Mouse (Mus musculus): Measurements from ENCODE around the gene Sap30. TPM values are rescaled to one million over a fixed set of nuclear protein-coding genes. Genes with fewer than 3 reads are reported as not detected.
A peak's percentile ranks its signal among the peaks of the same experiment; 100 is the strongest.

Sap30 gene
- polyA plus RNA-seq, 1 experiment from 2014 or later = 131 TPM

DNA sequence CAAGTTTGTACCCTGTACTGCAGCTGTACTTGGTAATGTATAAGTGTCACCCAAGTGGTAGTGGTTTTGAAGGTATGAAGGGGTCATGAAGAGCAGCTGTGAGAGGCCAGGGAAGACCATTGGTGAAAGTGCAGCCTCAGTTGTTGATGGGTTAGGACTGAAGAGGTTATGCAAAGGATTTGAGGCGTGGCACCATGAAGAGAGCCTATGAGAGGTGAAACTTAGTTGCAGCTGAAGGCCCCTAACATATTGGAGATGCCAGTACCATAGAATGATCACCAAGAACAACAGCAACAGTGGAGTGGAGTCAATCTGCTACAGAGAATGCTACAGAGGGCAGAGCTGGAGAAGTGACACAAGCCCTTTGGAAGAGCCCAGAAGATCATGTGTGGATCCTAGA is 1.7 kb upstream of the Sap30 start:
- Histone ChIP-seq H3K27me3 (no peaks in the 10 kb centered on the region), H3K36me3 (replicated peaks) (no peaks in the 10 kb centered on the region), H3K4me2 (no peak overlapping the region), H3K4me3 (replicated peaks) (no peak overlapping the region), H3K9me3 (no peaks in the 10 kb centered on the region), H3K4me1 (peaks cover 11% of the 10 kb centered on the region), H3K27ac (no peak overlapping the region), H3K9ac (no peak overlapping the region)
- 96% methylated on average over 1 of the region's 1 CpGs for WGBS
- ATAC-seq (ENCODE audit: low FRiP score) = no peak

DNA sequence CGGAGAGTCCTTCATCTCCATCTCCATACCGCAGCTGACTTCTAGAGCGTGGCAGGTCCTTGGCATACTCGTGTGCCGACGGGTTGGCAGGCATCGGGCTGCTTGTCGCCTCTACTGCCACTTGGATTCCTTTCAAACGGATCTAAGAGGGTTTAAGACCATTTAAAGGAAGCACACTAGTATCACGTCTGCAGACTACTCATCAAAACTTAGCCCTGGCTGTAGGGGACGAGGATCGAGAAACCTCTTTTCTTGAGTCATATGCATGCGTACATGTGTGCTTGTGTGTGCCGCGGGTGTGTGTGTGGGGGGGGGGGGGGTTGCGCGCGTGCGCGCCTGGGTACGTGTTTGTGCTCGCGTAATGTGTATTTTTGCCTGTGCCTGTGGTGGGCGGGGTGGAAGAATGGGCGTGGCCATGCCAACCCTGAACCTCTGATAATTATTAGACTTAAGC is 679 bp upstream of the Sap30 start:
- Histone ChIP-seq H3K4me3 (replicated peaks) (peak overlapping the region; percentile 98), H3K27me3 (no peaks in the 10 kb centered on the region), H3K4me2 (peak overlapping the region; percentile 71), H3K36me3 (replicated peaks) (peaks cover 4% of the 10 kb centered on the region), H3K27ac (peak overlapping the region; percentile 99), H3K4me1 (peaks cover 11% of the 10 kb centered on the region), H3K9me3 (no peaks in the 10 kb centered on the region), H3K9ac (peak overlapping the region; percentile 91)
- peak; percentile 50 for ATAC-seq (ENCODE audit: low FRiP score)
- WGBS = under 1% methylated on average over 24 of the region's 25 CpGs

DNA sequence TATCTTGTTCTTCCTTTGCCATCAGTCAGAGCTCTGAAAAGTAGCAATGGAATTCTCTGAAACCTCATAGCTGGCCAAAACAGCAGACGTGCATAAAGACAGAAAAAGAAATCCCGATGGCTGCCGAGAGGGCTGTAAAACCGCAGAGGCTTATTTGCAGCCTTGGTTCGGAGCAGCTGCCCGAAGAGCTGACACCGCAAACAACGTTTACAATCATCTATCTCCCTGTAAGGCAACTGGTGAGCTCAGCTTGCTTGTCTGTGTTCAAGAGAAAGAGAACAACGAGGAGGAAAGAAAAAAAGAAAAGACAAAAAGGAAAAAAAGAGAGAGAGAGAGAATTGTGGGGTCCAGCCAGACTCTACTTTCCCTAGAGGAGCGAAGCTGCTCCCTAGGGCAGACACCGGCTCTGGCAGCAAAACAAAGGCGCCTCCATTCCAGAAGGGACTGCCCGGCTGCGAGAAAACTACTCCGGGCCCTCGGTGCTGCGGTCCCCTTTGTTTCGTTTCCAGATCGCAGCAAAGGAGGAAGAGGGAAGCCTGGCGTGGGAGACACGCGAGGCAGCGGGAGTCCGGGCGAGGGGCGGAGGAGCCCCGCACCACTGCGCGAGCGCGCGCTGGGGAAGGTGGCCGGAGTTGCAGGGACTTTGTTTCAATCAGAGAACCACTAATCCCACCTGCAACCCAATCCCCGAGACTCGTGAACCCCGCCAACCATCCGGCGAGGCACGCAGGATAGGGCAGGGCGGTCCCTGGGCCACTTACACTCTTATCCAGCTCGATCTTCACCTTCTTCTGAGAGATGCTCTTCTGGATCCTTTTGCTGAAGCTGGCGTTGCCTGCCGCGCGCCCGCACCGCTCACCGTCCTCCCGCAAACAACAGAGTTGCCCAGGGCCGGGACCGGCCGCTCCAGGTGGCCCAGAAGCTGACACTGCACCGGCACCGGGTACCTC is 894 bp downstream of the Sap30 start:
- peak; percentile 71 for ATAC-seq (ENCODE audit: low FRiP score)
- Histone ChIP-seq H3K36me3 (replicated peaks) (peaks cover 13% of the 10 kb centered on the region), H3K4me2 (peak overlapping the region; percentile 71), H3K9me3 (no peaks in the 10 kb centered on the region), H3K9ac (peak overlapping the region; percentile 91), H3K27me3 (no peaks in the 10 kb centered on the region), H3K4me1 (peaks cover 11% of the 10 kb centered on the region), H3K4me3 (replicated peaks) (peak overlapping the region; percentile 98), H3K27ac (peak overlapping the region; percentile 99)
- WGBS = under 1% methylated on average over 54 of the region's 54 CpGs

DNA sequence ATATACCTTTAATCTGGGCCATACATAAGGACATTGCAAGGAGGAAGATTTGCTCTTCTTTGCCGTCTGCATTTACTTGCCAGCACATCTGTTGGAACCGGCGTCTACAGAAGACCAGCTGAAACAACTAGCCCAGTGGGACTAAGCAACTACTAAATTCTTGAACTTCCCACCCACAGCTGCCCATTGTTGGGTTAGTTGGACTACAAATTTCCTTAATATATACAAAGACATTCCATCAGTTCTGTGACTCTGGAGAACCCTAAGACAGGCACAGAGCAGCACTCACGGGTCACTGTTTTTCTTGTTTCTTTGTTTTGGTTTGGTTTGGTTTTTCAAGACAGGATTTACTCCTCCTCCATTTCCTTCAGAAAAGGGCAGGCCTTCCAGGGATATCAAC is 7.1 kb downstream of the Sap30 start:
- Histone ChIP-seq H3K4me3 (replicated peaks) (no peak overlapping the region), H3K9me3 (no peaks in the 10 kb centered on the region), H3K36me3 (replicated peaks) (peaks cover 25% of the 10 kb centered on the region), H3K4me2 (no peak overlapping the region), H3K27ac (no peak overlapping the region), H3K27me3 (no peaks in the 10 kb centered on the region), H3K4me1 (peaks cover 4% of the 10 kb centered on the region), H3K9ac (no peak overlapping the region)
- 81% methylated on average over 4 of the region's 4 CpGs for WGBS
- no peak for ATAC-seq (ENCODE audit: low FRiP score)

DNA sequence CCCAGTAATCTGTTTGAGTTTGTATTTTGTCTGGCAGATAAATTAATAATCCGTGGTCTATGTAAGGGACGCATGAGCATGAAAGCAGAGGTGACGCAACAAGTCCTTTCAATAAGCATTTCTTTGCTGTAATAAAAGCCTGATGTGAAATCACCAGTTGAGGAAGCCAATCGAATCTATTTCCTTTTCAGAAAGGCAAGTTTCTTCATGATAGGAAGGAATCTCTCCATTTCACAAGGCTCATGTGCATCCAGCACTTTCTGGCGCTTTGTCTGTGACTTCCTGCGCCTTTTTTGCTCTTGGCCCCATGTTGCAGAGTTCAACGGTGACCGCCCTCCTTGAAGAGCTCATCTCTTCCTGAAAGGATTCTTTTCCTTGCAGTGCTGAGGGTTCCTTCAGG is 8.0 kb downstream of the Sap30 start:
- H3K4me2 ChIP-seq = no peak overlapping the region
- ATAC-seq (ENCODE audit: low FRiP score) = no peak
- no peaks in the 10 kb centered on the region for H3K9me3 ChIP-seq
- WGBS = 96% methylated on average over 8 of the region's 8 CpGs
- no peaks in the 10 kb centered on the region for H3K27me3 ChIP-seq
- no peak overlapping the region for H3K27ac ChIP-seq
- no peak overlapping the region for H3K9ac ChIP-seq
- no peaks in the 10 kb centered on the region for H3K4me1 ChIP-seq
- H3K36me3 ChIP-seq (replicated peaks) = peaks cover 25% of the 10 kb centered on the region
- no peak overlapping the region for H3K4me3 ChIP-seq (replicated peaks)

DNA sequence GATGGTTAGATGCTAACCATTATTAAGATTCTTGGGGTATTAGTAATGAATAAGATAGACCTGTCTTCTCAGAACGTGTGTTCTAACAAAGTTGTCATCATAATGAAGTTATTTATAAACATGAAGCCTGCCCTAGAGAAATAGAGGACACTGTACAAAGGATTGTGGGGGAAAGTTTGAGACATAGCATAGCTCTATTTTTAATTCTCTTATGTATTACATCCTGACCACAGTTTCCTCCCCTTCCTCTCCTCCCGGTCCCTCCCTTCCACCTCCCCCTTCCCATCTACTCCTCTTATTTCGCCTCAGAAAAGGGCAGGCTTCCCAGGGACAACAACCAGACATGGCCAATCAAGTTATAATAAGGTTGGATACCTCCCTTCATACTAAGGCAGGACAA is 9.3 kb downstream of the Sap30 start:
- Histone ChIP-seq H3K36me3 (replicated peaks) (peaks cover 22% of the 10 kb centered on the region), H3K9me3 (no peaks in the 10 kb centered on the region), H3K4me1 (no peaks in the 10 kb centered on the region), H3K4me3 (replicated peaks) (no peak overlapping the region), H3K4me2 (no peak overlapping the region), H3K27ac (no peak overlapping the region), H3K9ac (no peak overlapping the region), H3K27me3 (no peaks in the 10 kb centered on the region)
- 77% methylated on average over 3 of the region's 3 CpGs for WGBS
- ATAC-seq (ENCODE audit: low FRiP score) = no peak

DNA sequence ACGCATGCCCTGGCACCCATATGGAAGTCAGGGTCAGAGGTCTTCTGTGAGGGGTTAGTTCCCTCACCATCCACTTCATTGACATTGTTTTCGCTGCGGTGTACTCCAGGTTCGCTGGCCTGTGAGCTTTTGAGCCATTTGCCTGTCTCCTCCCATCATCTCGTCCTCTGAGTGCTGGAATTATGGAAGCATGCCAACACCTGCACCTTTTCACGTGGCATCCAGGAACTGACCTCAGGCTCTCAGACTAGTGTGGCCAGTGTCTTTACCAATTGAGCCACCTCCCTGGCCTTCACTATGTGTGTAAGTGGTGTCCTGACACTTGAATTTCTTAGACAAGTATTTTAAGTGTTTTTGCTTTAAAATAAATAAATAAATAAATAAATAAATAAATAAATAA is 13.9 kb downstream of the Sap30 start:
- Histone ChIP-seq H3K4me1 (no peaks in the 10 kb centered on the region), H3K9ac (no peak overlapping the region), H3K27me3 (no peaks in the 10 kb centered on the region), H3K4me2 (no peak overlapping the region), H3K4me3 (replicated peaks) (no peak overlapping the region), H3K27ac (no peak overlapping the region), H3K36me3 (replicated peaks) (no peaks in the 10 kb centered on the region), H3K9me3 (no peaks in the 10 kb centered on the region)
- WGBS = 85% methylated on average over 6 of the region's 6 CpGs
- no peak for ATAC-seq (ENCODE audit: low FRiP score)

DNA sequence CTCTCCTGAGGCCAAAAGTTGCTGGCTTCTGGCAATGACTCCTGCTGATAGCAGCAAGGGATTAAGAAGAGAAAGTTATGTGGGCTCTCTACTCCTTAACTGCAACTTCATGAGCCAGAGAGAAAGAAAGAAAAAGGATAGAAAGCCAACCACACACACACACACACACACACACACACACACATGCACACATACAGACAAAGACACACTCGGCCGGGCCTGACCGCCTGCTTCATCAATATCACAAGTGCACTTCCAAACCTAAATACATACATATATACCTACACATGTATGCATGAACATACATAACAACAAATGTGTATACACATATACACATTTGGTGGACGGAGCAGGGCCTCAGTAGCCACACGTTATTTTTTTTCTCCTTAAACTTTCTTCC is 16.8 kb downstream of the Sap30 start:
- Histone ChIP-seq H3K27ac (no peak overlapping the region), H3K36me3 (replicated peaks) (no peaks in the 10 kb centered on the region), H3K27me3 (no peaks in the 10 kb centered on the region), H3K4me1 (no peaks in the 10 kb centered on the region), H3K9ac (no peak overlapping the region), H3K4me3 (replicated peaks) (no peak overlapping the region), H3K4me2 (no peak overlapping the region), H3K9me3 (no peaks in the 10 kb centered on the region)
- WGBS = 88% methylated on average over 5 of the region's 5 CpGs
- no peak for ATAC-seq (ENCODE audit: low FRiP score)

DNA sequence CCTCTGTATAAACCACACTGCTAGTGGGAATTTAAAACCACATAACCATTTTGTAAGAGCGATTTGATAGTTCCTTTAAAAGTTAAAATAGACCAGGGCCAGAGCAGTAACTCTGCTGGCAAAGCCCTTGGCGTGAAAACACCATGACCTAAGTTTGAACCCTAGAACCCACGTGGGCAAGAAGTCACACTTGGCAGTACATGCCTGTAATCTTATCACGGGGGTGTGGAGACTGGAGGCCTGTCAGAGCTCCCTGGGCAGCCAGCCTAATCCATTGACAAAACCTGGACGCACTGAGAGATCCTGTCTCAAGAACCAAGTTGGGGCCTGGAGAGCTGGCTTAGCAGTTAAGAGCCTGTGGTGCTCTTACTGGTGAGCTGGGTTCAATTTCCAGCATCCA is 19.0 kb downstream of the Sap30 start:
- Histone ChIP-seq H3K27me3 (no peaks in the 10 kb centered on the region), H3K9me3 (no peaks in the 10 kb centered on the region), H3K36me3 (replicated peaks) (no peaks in the 10 kb centered on the region), H3K27ac (no peak overlapping the region), H3K9ac (no peak overlapping the region), H3K4me1 (no peaks in the 10 kb centered on the region), H3K4me2 (no peak overlapping the region), H3K4me3 (replicated peaks) (no peak overlapping the region)
- no peak for ATAC-seq (ENCODE audit: low FRiP score)
- WGBS = 62% methylated on average over 5 of the region's 5 CpGs

DNA sequence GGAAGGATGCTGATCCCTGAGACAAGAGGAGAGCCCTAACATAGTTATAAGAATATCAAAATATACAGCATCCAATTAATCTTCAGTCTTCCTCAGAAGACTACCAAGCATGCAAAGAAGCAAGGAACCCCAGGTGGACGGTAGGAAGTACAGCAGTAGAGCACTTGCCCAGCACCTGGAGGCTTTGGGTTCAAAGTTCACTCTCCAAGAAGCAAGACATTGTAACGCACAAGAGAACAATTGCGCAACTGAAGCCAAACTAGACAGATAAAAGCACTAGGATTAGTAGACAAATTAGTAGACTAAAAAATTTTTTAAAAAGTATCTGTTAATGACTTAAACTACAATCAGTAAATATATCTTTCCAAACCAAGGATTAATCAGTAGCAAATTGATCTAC is 23.9 kb downstream of the Sap30 start:
- H3K9me3 ChIP-seq = no peaks in the 10 kb centered on the region
- H3K4me3 ChIP-seq (replicated peaks) = no peak overlapping the region
- no peak overlapping the region for H3K27ac ChIP-seq
- no peak overlapping the region for H3K4me2 ChIP-seq
- no peaks in the 10 kb centered on the region for H3K36me3 ChIP-seq (replicated peaks)
- WGBS = 92% methylated on average over 3 of the region's 3 CpGs
- ATAC-seq (ENCODE audit: low FRiP score) = no peak
- H3K4me1 ChIP-seq = no peaks in the 10 kb centered on the region
- H3K9ac ChIP-seq = no peak overlapping the region
- no peaks in the 10 kb centered on the region for H3K27me3 ChIP-seq

DNA sequence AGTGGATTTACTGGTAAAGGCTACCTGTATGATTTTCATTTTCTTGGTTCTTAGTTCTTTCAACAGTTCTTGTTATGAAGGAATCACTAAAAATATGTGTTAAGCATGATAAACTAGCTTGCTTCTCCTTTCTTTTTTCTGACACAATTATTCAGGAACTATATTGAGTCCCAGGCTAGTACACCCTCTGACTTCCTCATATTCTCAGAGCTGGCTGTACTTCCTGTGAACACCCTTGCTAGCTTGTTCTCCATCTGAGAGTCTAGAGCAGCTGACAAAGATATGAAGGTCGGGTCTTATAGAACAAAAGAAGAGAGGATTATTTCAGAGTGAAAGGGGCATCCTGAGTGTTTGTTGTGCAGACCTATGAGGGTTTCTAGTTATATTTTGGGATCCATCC is 24.8 kb downstream of the Sap30 start:
- Histone ChIP-seq H3K27ac (no peak overlapping the region), H3K4me2 (no peak overlapping the region), H3K36me3 (replicated peaks) (no peaks in the 10 kb centered on the region), H3K9me3 (no peaks in the 10 kb centered on the region), H3K4me1 (no peaks in the 10 kb centered on the region), H3K27me3 (no peaks in the 10 kb centered on the region), H3K9ac (no peak overlapping the region), H3K4me3 (replicated peaks) (no peak overlapping the region)
- WGBS = 53% methylated on average over 1 of the region's 1 CpGs
- ATAC-seq (ENCODE audit: low FRiP score) = no peak

DNA sequence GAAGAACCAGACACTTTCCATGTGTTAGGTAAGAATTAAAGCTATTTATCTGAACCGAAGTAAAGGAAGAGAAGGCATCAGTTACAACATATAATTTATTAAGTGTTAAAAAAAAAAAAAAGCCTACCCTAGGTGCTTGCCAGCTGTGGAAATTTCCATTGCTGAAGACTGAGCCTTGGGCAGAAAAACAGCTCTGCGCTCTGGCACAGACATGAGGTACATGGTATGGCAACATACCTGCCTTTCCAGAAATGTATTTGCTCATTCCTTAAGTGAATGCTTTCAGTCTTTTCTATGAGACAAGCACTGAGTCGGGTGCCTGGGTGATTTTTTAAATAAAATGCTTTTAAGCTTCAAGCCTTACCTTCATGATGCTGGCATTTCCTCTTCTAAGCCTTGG is 29.7 kb downstream of the Sap30 start:
- WGBS = 85% methylated on average over 3 of the region's 3 CpGs
- H3K36me3 ChIP-seq (replicated peaks) = no peaks in the 10 kb centered on the region
- no peak overlapping the region for H3K9ac ChIP-seq
- no peak overlapping the region for H3K27ac ChIP-seq
- no peaks in the 10 kb centered on the region for H3K4me1 ChIP-seq
- no peaks in the 10 kb centered on the region for H3K27me3 ChIP-seq
- H3K9me3 ChIP-seq = no peaks in the 10 kb centered on the region
- no peak overlapping the region for H3K4me2 ChIP-seq
- ATAC-seq (ENCODE audit: low FRiP score) = no peak
- no peak overlapping the region for H3K4me3 ChIP-seq (replicated peaks)

DNA sequence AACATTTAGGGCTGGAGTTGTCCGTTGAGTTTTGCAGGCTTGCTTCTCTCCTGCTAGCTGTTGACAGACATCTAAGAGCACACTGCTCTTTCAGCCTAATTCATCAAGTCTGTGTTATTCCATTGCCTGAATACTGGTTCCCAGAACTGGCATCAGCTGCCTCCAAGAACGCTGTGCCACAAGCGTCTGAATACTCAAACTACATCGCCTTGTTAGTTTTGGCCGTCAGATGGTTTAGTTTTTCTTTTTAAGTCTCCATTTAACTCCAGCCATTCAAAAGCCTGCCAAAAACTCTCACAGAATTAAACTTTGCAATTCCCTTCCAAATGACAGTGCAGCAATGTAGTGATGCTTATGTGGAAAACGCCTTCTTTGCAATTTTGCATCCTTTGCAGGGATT is 30.5 kb downstream of the Sap30 start:
- no peaks in the 10 kb centered on the region for H3K27me3 ChIP-seq
- no peak for ATAC-seq (ENCODE audit: low FRiP score)
- WGBS = 83% methylated on average over 6 of the region's 6 CpGs
- no peak overlapping the region for H3K27ac ChIP-seq
- H3K9me3 ChIP-seq = no peaks in the 10 kb centered on the region
- H3K4me3 ChIP-seq (replicated peaks) = no peak overlapping the region
- no peak overlapping the region for H3K4me2 ChIP-seq
- H3K9ac ChIP-seq = no peak overlapping the region
- H3K4me1 ChIP-seq = no peaks in the 10 kb centered on the region
- no peaks in the 10 kb centered on the region for H3K36me3 ChIP-seq (replicated peaks)
